Mouse (Mus musculus): ENCODE measurements around the gene Ascc1. TPM values are rescaled to one million over a fixed set of nuclear protein-coding genes. Genes with fewer than 3 reads are reported as not detected.

Ascc1 gene
- polyA plus RNA-seq, 1 experiment from 2014 or later, result 36.1 TPM

DNA sequence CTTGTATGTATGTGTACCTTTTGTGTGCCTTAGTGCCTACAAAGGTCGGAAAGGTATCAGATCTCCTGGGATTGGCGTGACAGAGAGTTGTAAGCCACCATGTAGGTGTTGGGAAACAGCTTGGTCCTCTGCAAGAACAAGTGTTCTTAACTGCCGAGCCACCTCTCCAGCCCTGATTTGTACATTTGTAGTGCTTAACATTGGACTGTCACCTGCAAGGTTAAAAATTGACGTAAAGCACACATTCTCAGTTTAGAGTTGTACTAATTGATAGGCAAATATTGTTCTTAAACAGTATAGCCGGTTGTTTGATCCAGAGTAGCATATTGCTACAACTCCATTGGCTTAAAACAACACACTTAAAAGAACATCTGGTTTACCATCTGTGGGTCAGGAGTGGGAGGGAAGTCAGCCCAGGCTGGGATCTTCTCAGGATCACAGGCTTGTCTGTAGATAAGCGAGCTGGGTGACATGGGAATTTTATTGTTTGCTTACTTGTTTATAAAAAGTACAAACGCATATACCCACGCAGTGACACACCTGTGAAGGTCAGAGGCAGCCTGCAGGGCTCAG is 39.8 kb downstream of the Ascc1 start:
- H3K27ac ChIP-seq, result no peak overlapping the region
- no peak overlapping the region for H3K9ac ChIP-seq
- no peaks in the 10 kb centered on the region for H3K36me3 ChIP-seq
- no peaks in the 10 kb centered on the region for H3K27me3 ChIP-seq
- no peaks in the 10 kb centered on the region for H3K4me1 ChIP-seq (replicated peaks)
- no peak overlapping the region for H3K4me3 ChIP-seq
- ATAC-seq (replicated peaks; ENCODE audit: insufficient number of reproducible peaks, insufficient read depth, low FRiP score, low read depth), result no peak
- 78% methylated on average over 8 of the region's 8 CpGs for WGBS
- H3K9me3 ChIP-seq (replicated peaks), result no peaks in the 10 kb centered on the region
- no peak overlapping the region for H3K4me2 ChIP-seq

DNA sequence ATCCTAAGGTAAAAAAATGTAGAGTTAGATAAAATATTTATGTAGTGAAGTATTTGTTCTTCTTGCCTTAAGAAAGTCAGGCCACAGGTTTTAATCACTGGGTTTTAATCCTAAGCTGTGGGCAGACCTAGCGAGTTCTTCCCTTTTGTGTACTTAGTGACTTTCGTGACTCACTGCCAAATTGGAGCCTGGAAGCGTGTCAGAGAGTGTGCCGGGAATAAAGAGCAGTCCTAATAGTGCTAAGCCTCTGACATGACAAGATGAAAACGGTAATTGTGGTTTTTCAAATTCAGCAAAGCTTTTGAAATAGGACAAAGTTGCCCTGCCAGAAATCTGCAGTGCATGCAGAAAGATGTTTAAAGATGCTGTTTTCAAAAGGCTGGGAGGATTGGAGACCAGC is 44.1 kb downstream of the Ascc1 start:
- H3K9me3 ChIP-seq (replicated peaks), result 0 out of 2 replicates have a peak, but pooled peaks cover 3% of the 10 kb centered on the region
- H3K27me3 ChIP-seq, result no peaks in the 10 kb centered on the region
- no peak for ATAC-seq (replicated peaks; ENCODE audit: insufficient number of reproducible peaks, insufficient read depth, low FRiP score, low read depth)
- H3K9ac ChIP-seq, result no peak overlapping the region
- peaks cover 11% of the 10 kb centered on the region; the same call in 1 of the 2 replicates for H3K36me3 ChIP-seq
- no peak overlapping the region for H3K4me2 ChIP-seq
- no peak overlapping the region for H3K4me3 ChIP-seq
- no peaks in the 10 kb centered on the region for H3K4me1 ChIP-seq (replicated peaks)
- WGBS, result 62% methylated on average over 5 of the region's 5 CpGs
- H3K27ac ChIP-seq, result no peak overlapping the region

DNA sequence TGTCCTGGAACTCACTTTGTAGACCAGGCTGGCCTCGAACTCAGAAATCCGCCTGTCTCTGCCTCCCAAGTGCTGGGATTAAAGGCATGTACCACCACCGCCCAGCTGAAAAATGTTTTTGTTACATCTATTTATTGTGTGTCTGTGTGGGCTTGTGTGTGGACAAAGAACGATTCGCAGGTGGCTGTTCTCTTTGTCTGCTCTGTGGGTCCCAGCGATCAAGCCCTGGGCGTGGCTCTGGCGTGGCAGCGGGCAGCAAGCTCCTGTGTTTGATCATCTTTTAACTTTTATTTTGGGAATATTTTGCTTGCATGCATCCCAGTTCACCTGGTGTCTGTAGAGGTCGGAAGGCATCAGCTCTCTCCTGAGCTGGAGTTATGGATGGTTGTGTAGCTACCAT is 48.0 kb downstream of the Ascc1 start:
- Histone ChIP-seq H3K4me2 (no peak overlapping the region), H3K27ac (no peak overlapping the region), H3K4me3 (no peak overlapping the region), H3K4me1 (replicated peaks) (no peaks in the 10 kb centered on the region), H3K27me3 (no peaks in the 10 kb centered on the region), H3K9ac (no peak overlapping the region), H3K36me3 (peaks cover 11% of the 10 kb centered on the region; the same call in 1 of the 2 replicates), H3K9me3 (replicated peaks) (0 out of 2 replicates have a peak, but pooled peaks cover 3% of the 10 kb centered on the region)
- 92% methylated on average over 10 of the region's 10 CpGs for WGBS
- no peak for ATAC-seq (replicated peaks; ENCODE audit: insufficient number of reproducible peaks, insufficient read depth, low FRiP score, low read depth)

DNA sequence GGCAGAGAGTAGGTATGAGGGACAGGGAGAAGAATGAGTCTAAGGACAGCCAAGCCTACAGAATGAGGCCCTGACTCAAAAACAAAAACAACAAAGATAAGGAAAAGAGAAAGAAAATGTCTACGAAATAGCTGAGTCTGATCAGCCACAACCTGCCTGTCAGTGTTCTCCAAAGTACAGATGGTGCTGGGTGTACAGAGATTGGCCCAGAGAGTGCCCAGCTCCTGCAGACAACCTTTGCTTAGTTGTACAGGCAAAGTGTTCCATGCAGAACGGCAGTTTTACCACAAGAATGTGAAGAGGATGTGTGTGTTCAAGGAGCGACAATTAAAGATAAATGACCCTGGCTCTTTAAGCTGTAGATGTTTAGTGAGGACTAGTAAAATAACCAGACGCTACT is 50.5 kb downstream of the Ascc1 start:
- Histone ChIP-seq H3K9me3 (replicated peaks) (peaks cover 10% of the 10 kb centered on the region), H3K4me2 (no peak overlapping the region), H3K9ac (no peak overlapping the region), H3K36me3 (peaks cover 15% of the 10 kb centered on the region; the same call in 1 of the 2 replicates), H3K4me1 (replicated peaks) (no peaks in the 10 kb centered on the region), H3K27ac (no peak overlapping the region), H3K27me3 (no peaks in the 10 kb centered on the region), H3K4me3 (no peak overlapping the region)
- 52% methylated on average over 4 of the region's 4 CpGs for WGBS
- no peak for ATAC-seq (replicated peaks; ENCODE audit: insufficient number of reproducible peaks, insufficient read depth, low FRiP score, low read depth)

DNA sequence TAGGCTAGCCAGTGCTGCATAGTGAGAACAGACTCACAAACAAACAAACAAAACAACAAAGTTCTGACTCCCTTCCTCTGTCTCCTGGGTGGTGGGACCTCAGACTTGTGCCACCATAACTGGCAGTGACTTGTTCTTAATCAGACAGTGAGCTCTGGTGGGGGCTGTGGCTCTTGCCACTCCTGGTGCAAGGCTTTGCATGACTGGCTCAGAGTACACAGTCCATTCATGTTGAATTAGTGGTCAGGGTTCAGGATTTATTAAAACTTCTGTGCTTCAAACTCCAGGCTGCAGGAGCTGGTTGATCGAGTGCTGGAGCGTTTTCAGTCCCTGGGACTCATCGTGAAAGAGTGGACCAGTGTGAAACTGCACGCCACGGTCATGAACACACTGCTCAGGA is 59.6 kb downstream of the Ascc1 start:
- Histone ChIP-seq H3K27me3 (no peaks in the 10 kb centered on the region), H3K9ac (no peak overlapping the region), H3K4me1 (replicated peaks) (peaks cover 9% of the 10 kb centered on the region; the same call in 1 of the 2 replicates), H3K9me3 (replicated peaks) (peaks cover 7% of the 10 kb centered on the region), H3K36me3 (peaks cover 9% of the 10 kb centered on the region; the same call in 1 of the 2 replicates), H3K4me2 (no peak overlapping the region), H3K4me3 (no peak overlapping the region), H3K27ac (no peak overlapping the region)
- ATAC-seq (replicated peaks; ENCODE audit: insufficient number of reproducible peaks, insufficient read depth, low FRiP score, low read depth), result no peak
- WGBS, result 84% methylated on average over 5 of the region's 5 CpGs

DNA sequence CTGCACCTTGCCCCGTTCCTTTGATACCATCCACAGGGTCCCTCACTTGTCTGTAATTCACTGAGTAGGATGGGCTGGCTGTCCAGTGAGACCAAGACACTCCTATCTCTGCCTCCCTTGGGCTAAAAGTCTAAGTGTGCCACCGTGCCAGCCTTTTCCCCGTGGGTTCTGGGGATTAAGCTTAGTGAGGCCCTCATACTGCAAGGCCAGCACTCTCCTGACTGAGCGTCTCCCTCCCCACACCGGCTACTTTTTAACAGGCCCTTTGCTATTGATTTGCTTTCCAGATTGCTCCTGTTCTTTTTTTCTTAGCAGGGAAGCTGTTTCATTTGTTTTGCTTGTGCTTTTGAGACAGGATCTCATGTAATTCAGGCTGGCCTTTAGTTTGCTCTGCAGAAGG is 60.3 kb downstream of the Ascc1 start:
- WGBS, result 49% methylated on average over 5 of the region's 5 CpGs
- H3K4me3 ChIP-seq, result no peak overlapping the region
- H3K4me1 ChIP-seq (replicated peaks), result peaks cover 9% of the 10 kb centered on the region; the same call in 1 of the 2 replicates
- 0 out of 2 replicates have a peak, but pooled peaks cover under 1% of the 10 kb centered on the region for H3K9me3 ChIP-seq (replicated peaks)
- no peak overlapping the region for H3K27ac ChIP-seq
- no peaks in the 10 kb centered on the region for H3K27me3 ChIP-seq
- H3K36me3 ChIP-seq, result peaks cover 4% of the 10 kb centered on the region; the same call in 1 of the 2 replicates
- no peak overlapping the region for H3K9ac ChIP-seq
- ATAC-seq (replicated peaks; ENCODE audit: insufficient number of reproducible peaks, insufficient read depth, low FRiP score, low read depth), result no peak
- H3K4me2 ChIP-seq, result no peak overlapping the region

DNA sequence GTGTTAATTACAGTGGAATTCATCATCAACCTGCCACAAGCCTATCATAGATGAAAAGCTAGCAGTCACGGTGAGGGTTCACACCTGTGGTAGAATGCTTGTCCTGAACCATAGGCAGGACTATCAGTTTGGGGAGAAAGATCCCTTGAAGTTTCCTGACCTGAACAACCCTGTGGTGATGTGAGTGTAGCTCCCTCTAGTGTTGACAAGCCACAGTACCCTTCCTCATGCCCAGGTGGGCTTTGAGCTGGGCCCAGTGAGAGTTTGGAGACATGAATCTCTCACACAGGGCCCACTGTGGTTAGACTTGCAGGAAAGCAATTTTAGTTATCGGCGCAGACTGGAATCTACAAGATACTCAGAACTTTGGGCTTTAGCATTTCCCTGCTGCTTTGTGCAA is 63.9 kb downstream of the Ascc1 start:
- Histone ChIP-seq H3K36me3 (peaks cover 4% of the 10 kb centered on the region; the same call in 1 of the 2 replicates), H3K9me3 (replicated peaks) (no peaks in the 10 kb centered on the region), H3K27me3 (no peaks in the 10 kb centered on the region), H3K27ac (no peak overlapping the region), H3K4me1 (replicated peaks) (peaks cover 9% of the 10 kb centered on the region; the same call in 1 of the 2 replicates), H3K4me2 (no peak overlapping the region), H3K9ac (no peak overlapping the region), H3K4me3 (no peak overlapping the region)
- WGBS, result 63% methylated on average over 3 of the region's 3 CpGs
- no peak for ATAC-seq (replicated peaks; ENCODE audit: insufficient number of reproducible peaks, insufficient read depth, low FRiP score, low read depth)

DNA sequence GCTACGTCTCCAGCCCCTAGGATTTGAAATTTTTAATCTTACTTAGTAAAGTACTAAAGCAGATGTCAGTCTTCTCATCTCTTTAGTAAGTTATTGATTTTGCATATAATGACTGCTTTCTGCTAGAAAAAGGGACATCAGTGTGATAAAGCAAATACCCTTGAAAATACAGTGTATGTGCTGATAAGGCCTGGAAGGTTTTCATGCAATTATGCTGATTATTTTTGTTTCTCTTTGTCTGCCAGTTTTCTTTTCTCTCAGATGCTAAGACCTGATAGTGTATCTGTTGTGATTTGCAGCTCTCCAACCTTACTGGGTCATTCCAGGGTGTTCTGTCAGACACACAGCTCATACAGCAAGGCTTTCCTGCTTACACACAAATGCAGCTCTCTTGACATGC is 72.6 kb downstream of the Ascc1 start:
- Histone ChIP-seq H3K4me1 (replicated peaks) (peaks cover 28% of the 10 kb centered on the region), H3K4me2 (no peak overlapping the region), H3K36me3 (no peaks in the 10 kb centered on the region; the same call in 1 of the 2 replicates), H3K9ac (no peak overlapping the region), H3K27ac (no peak overlapping the region), H3K27me3 (no peaks in the 10 kb centered on the region), H3K4me3 (no peak overlapping the region), H3K9me3 (replicated peaks) (no peaks in the 10 kb centered on the region)
- no peak for ATAC-seq (replicated peaks; ENCODE audit: insufficient number of reproducible peaks, insufficient read depth, low FRiP score, low read depth)
- 90% methylated on average over 1 of the region's 1 CpGs for WGBS

DNA sequence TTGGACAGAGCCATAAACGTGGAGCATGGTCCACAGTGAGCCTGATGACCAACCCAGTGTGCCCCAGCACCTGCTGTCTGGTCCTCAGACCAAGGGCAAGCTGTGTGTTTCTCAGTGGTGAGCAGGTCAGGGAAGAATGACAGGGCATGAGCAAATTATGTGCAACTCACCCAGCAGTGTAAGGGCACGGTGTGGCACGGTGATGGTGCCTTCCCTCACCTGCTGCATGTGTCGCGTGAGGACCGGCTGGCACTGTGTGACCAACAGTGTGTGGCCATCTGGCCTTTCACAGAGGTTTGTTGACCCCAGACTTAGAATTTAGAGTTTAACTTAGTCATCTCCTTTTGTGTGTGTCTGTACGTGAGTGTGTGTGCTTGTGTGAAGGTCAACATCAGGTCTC is 74.6 kb downstream of the Ascc1 start:
- Histone ChIP-seq H3K4me2 (no peak overlapping the region), H3K9ac (no peak overlapping the region), H3K4me3 (no peak overlapping the region), H3K27me3 (no peaks in the 10 kb centered on the region), H3K27ac (no peak overlapping the region), H3K36me3 (no peaks in the 10 kb centered on the region; the same call in 1 of the 2 replicates), H3K9me3 (replicated peaks) (no peaks in the 10 kb centered on the region), H3K4me1 (replicated peaks) (peaks cover 49% of the 10 kb centered on the region)
- ATAC-seq (replicated peaks; ENCODE audit: insufficient number of reproducible peaks, insufficient read depth, low FRiP score, low read depth), result no peak
- WGBS, result 88% methylated on average over 7 of the region's 7 CpGs

DNA sequence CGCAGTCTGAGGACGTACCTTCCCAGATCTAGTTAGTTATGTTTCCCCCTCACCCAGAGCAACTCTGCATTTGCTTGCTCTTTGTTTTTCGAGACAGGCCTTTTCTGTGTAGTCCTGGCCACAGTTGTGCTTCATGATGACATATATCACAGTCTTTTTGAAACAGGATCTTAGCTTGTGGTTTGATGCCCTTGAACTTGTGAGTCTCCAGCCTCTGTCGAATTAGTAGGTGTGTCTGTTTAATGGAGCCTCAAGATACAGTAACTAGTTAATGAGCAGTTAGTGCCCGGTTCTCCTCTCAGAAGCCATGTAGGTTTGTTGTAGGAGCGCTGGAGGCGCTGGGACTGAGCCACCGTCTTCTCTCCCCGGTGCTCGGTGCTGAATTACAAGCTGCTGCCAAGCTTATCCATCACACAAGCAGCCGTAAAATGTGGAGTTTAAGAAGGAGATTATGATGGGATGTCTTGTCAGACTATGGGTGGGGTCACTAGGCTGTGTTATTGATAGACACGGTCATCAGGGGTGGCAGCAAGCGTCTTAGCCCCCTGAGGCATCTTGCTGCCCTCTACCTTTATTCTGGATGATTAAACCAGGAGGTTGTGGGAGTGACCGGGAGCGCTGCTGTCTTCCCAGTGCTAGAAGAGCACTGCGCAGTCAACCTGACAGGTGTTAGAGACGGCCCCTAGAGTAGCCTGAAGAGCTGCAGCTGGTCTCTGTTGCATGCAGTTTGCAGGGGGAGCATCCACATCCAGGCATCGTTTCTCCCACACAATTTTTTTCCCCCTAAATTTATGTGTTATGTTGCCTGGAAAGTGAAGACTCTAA is 75.3 kb downstream of the Ascc1 start:
- 43% methylated on average over 18 of the region's 18 CpGs for WGBS
- no peaks in the 10 kb centered on the region for H3K9me3 ChIP-seq (replicated peaks)
- H3K36me3 ChIP-seq, result no peaks in the 10 kb centered on the region; the same call in 1 of the 2 replicates
- no peaks in the 10 kb centered on the region for H3K27me3 ChIP-seq
- 0 out of 2 replicates have a peak, but pooled peaks have one; percentile 3 for ATAC-seq (replicated peaks; ENCODE audit: insufficient number of reproducible peaks, insufficient read depth, low FRiP score, low read depth)
- peaks cover 55% of the 10 kb centered on the region for H3K4me1 ChIP-seq (replicated peaks)
- H3K4me3 ChIP-seq, result no peak overlapping the region
- peak overlapping the region; percentile 43 for H3K4me2 ChIP-seq
- H3K27ac ChIP-seq, result peak overlapping the region; percentile 84
- H3K9ac ChIP-seq, result no peak overlapping the region

DNA sequence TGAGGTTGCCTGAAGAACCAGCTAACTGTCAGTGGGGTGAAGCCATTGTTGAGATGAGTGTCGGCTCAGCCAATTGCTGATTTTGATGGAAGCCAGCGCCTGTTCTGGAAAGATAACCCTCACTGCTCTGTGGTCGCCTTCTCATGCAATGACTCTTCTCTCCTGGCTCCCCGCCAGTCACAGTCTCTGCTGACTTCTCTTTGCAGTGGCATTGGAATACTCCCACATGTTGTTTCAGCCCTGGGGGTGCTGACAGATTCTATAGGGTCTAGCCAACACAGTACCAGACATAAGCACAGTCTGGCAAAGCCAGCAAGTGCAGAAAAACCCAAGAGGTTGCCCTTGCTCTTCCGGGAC is 75.9 kb downstream of the Ascc1 start:
- 6% methylated on average over 5 of the region's 5 CpGs for WGBS
- Histone ChIP-seq H3K9me3 (replicated peaks) (no peaks in the 10 kb centered on the region), H3K4me1 (replicated peaks) (peaks cover 56% of the 10 kb centered on the region), H3K27ac (peak overlapping the region; percentile 84), H3K27me3 (no peaks in the 10 kb centered on the region), H3K36me3 (no peaks in the 10 kb centered on the region), H3K9ac (no peak overlapping the region), H3K4me3 (no peak overlapping the region), H3K4me2 (peak overlapping the region; percentile 43)
- ATAC-seq (replicated peaks; ENCODE audit: insufficient number of reproducible peaks, insufficient read depth, low FRiP score, low read depth), result peak; percentile 80
